Mouse (Mus musculus) skeletal muscle tissue, adult 2 months (tissue): ENCODE measurements at regions not wholly inside any gene's neighbourhood (a gene's known extent, or its start where the extent isn't known, plus 50 kb on each side); places are given as distances from the start of the nearest gene placed in this dataset.

Experiments
- DNase-seq: peaks from one replicate; pipeline ENCODE4 v3.0.0-alpha.2; 2012; ENCODE audit warnings: low read depth, low spot score

DNA sequence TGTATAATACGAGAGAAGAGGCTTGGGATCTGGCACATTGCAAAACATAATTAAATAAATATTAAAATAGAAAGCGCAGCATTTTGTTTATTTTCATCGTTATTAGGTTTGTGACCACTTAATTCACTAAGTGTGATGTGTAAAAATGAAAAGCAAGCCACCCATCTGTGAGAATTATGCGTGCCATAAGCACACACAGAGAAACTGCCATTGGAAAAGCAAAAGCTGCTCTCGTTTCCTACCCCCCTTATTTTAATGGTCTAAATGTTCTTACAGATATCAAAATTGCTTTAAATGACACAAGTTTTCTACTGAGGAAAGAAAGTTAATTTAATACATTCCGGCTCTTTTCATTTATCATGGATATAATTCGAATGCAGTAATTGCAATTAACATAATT is 2780.8 kb upstream of the Gm7489 start:
- DNase-seq = no peak

- no peak for DNase-seq
Measured at GRCm38 (mm10) chr15:51104362-51104761, 2780.3 kb upstream of the Gm7489 start.

DNA sequence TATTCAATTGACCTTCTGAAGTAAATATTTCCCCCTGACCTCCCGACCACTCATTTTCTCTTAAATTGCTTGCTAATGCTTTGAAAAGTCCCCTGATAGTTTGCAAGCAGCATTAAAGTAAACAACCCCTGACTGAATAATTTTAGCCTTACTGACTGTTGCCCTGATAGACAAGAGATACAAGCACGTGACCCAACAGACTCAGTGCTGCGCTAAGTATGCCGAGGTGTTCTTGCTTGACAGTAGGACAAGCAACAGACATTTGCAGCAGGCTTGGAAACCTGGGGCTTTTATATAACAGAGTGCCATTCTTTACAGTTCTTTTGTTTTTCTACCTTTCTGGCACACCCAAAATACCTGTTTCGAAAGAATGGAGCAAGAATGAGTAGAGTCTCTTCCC is 2779.9 kb upstream of the Gm7489 start:
- DNase-seq = no peak

GRCm38 (mm10) chr15:51105359-51106008 is 2779.2 kb upstream of the Gm7489 start:
- DNase-seq = no peak

- no peak for DNase-seq
Measured at GRCm38 (mm10) chr15:51110186-51110585, 2774.5 kb upstream of the Gm7489 start.

- DNase-seq = no peak
Measured at GRCm38 (mm10) chr15:51125896-51126295, 2758.8 kb upstream of the Gm7489 start.

DNA sequence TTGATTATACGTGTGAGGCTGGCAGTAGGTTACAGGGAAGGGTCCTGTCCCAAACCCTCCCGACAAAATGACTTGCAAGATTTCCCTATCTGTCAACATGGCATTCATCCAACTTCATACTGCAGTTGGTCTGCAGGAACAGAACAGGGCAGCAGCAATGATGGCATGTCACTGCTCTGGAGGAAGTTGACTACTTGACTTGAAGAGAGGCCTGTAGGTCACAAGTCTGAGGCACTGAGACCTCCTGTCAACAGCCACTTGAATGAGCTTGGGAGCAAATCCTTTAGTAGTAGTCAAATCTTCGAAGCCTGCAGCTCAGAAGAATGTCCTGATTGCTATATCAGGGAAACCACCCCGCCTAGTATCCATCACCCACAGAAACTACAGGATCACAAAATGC is 2753.7 kb upstream of the Gm7489 start:
- DNase-seq = no peak

DNA sequence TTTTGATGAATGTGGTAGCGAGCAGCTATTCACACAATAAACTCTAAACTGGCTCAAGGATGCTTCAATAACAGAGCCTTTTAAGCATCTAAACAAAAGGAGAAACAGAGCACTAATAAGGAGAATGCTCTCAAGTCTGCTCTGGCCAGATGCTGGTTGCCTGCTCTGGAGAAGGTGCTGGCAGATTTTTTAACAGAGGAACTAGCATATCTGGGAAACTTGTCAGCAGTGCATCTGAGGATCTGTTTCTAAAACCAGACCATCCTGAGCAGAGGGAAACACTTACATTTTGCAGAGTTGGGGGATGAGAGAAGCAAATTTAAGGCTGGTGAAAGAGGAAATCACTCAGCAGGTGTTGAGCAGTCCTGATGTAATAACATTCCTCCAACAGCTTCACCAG is 2748.6 kb upstream of the Gm7489 start:
- DNase-seq = no peak

GRCm38 (mm10) chr15:51139507-51139906 is 2745.2 kb upstream of the Gm7489 start:
- no peak for DNase-seq

- DNase-seq = peak; percentile 16
Measured at GRCm38 (mm10) chr15:51173976-51174620, 2710.6 kb upstream of the Gm7489 start.

DNA sequence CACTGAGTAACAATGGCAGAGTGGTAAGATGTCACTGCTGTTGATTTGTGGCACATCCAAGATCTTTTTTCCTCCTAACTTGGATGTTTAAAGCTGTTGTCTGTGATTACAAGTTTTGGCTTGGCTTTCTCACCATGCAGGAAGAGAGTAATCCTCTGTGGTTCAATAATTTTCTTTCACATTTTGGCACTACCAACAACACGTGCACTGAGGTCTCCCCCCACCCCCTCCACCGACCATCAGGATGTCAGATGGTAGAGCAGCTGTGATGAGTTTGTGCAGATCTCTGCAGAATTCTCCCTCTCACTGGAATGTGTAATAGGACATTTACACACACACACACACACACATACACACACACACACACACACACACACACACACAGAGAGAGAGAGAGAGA is 2708.2 kb upstream of the Gm7489 start:
- DNase-seq = peak; percentile 62

- DNase-seq = no peak
Measured at GRCm38 (mm10) chr15:51189134-51189533, 2695.6 kb upstream of the Gm7489 start.

- no peak for DNase-seq
Measured at GRCm38 (mm10) chr15:51197466-51198158, 2687.1 kb upstream of the Gm7489 start.

DNA sequence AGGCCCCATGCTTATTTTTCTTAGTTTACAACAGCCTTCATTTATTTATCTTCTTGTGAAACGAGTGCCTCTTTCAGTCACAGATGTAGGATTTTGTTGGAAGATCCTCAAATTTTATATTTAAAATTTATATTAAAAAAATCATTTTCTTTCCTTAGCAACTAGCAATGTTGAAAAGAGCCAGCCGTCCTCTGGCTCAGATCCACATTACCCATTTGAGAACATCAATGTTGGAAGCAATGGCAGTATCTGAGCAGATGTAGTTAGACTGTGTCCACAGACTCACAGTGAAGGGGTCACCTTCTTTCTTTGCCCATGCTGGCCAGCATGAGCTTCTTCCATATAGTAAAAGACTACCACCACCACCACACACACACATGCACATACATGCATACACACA is 2681.4 kb upstream of the Gm7489 start:
- DNase-seq = no peak

GRCm38 (mm10) chr15:51206050-51206449 is 2678.7 kb upstream of the Gm7489 start:
- DNase-seq = no peak

GRCm38 (mm10) chr15:51206773-51207172 is 2677.9 kb upstream of the Gm7489 start:
- DNase-seq = no peak

GRCm38 (mm10) chr15:51234873-51235272 is 2649.8 kb upstream of the Gm7489 start:
- no peak for DNase-seq

- no peak for DNase-seq
Measured at GRCm38 (mm10) chr15:51244596-51244995, 2640.1 kb upstream of the Gm7489 start.

DNA sequence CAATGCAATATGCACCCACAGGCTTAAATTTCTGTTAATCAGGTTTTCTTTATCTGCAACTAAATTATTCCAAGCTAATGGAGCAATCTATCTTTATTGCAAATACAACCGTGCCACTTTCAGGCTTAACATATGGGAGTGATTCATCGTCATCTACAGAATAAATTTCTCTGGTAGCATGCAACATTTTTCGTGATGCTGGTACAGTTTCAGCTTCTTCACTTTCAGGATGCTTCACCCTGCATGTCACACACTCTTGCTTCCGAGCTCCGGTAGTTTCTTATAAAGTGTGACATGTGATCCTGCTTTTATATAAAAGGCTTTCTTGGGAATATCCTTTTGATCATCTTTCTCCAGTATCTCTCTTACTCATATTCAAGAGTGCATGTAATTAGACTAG is 2637.4 kb upstream of the Gm7489 start:
- no peak for DNase-seq

GRCm38 (mm10) chr15:51248034-51248788 is 2636.5 kb upstream of the Gm7489 start:
- peak; percentile 64 for DNase-seq

GRCm38 (mm10) chr15:51248789-51249040 is 2636.0 kb upstream of the Gm7489 start:
- DNase-seq = no peak

GRCm38 (mm10) chr15:51254143-51254542 is 2630.6 kb upstream of the Gm7489 start:
- no peak for DNase-seq
